Mouse (Mus musculus) hindbrain, embryonic 13.5 days (tissue): ENCODE data around the gene Uri1. TPM values are rescaled to one million over a fixed set of nuclear protein-coding genes. Genes with fewer than 3 reads are reported as not detected.

Experiments used
- ATAC-seq: fragments of 200-750 bp; cut with Nextera tagmentation; 2 replicates; pipeline ENCODE4 v1.8.0; 2017; ENCODE audit warnings: moderate TSS enrichment; ENCODE audit not compliant: low FRiP score
- H3K27ac ChIP-seq: fragments of 300-500 bp; sonication (generic); 2 replicates; pipeline ENCODE4 v1.5.1; 2015; ENCODE audit warnings: inconsistent platforms, mild to moderate bottlenecking, moderate library complexity
- H3K27me3 ChIP-seq: fragments of 300-500 bp; sonication (generic); 2 replicates; pipeline ENCODE4 v1.6.1; 2015; ENCODE audit warnings: mild to moderate bottlenecking, inconsistent platforms
- H3K36me3 ChIP-seq: fragments of 300-500 bp; sonication (generic); 2 replicates; pipeline ENCODE4 v1.6.1; 2015; ENCODE audit warnings: mild to moderate bottlenecking, inconsistent platforms
- H3K4me1 ChIP-seq: fragments of 300-500 bp; sonication (generic); replicated peaks from 2 replicates; pipeline ENCODE4 v1.6.1; 2015; ENCODE audit warnings: inconsistent platforms
- H3K4me2 ChIP-seq: fragments of 300-500 bp; sonication (generic); 2 replicates; pipeline ENCODE4 v1.6.1; 2015; ENCODE audit warnings: inconsistent platforms, mild to moderate bottlenecking, moderate library complexity
- H3K4me3 ChIP-seq: fragments of 300-500 bp; sonication (generic); 2 replicates; pipeline ENCODE4 v1.5.1; 2015; ENCODE audit warnings: mild to moderate bottlenecking, inconsistent platforms
- H3K9ac ChIP-seq: fragments of 300-500 bp; sonication (generic); 2 replicates; pipeline ENCODE4 v1.6.1; 2015; ENCODE audit warnings: mild to moderate bottlenecking, inconsistent platforms
- H3K9me3 ChIP-seq: fragments of 300-500 bp; sonication (generic); 2 replicates; pipeline ENCODE4 v1.6.1; 2016; ENCODE audit warnings: inconsistent platforms
- WGBS: fragments of 180-500 bp; shearing (Covaris S2); methylation state at CpG from one replicate; pipeline ENCODE4 v1.1.7; 2015; 5-methylcytosine and 5-hydroxymethylcytosine counted together
- polyA plus RNA-seq: library from polyadenylated mRNA; unstranded; fragments of >200 nt; fragmentation: Nextera tagmentation; extraction: Ambion mirVana; gene quantifications from 2 replicates; pipeline ENCODE4 v1.2.1, GENCODE M21; 2015

The Uri1 gene
- polyA plus RNA-seq, 1 experiment from 2014 or later = 35.7 TPM

DNA sequence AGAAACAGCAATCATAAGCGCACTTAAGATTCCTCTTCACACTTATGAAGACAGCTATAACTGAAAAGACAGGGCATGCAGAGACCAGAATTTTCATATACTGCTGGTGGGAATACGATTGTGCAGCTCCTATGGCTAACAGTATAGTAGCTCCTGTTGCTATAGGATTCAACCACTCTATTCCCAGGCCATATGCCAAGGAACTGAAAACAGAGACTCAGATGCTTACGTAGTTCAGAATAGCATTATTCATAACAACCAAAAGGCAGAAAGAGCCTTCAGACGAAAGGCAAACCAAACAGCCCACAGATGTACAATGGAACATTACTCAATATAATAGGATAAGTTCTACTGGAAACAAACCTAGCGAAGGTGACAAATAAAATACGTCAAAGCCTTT, 15.0 kb downstream of the Uri1 start:
- Histone ChIP-seq H3K4me2 (no peak overlapping the region), H3K4me3 (no peak overlapping the region), H3K27me3 (no peaks in the 10 kb centered on the region), H3K9ac (no peak overlapping the region), H3K9me3 (no peaks in the 10 kb centered on the region), H3K27ac (no peak overlapping the region), H3K4me1 (0 out of 2 replicates have a peak, but pooled peaks cover 2% of the 10 kb centered on the region), H3K36me3 (no peaks in the 10 kb centered on the region)
- ATAC-seq = no peak
- WGBS = 84% methylated on average over 6 of the region's 6 CpGs

DNA sequence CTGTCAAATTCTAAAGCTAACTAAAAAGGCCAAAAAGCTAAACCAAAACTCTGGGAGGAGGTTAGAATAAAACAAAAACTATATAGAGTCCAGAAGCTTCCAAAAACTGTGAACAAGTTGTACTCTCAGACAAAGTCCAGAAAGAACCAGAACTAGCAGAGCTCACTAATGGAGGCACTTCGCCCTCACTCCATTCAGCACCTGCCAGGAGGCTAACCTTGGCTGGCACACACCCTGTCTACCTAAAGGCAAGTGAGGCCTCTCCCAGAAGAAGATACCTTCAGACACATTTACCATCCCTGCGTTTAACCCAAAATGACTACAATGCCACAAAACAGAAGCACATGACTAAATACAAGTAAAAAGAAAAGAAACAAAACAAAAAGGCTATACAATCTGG, 20.9 kb downstream of the Uri1 start:
- H3K9ac ChIP-seq = no peak overlapping the region
- H3K27me3 ChIP-seq = no peaks in the 10 kb centered on the region
- WGBS = 93% methylated on average over 2 of the region's 2 CpGs
- no peak overlapping the region for H3K27ac ChIP-seq
- no peak overlapping the region for H3K4me2 ChIP-seq
- no peak for ATAC-seq
- H3K4me1 ChIP-seq = peaks cover 3% of the 10 kb centered on the region; the same call in 1 of the 2 replicates
- no peaks in the 10 kb centered on the region for H3K9me3 ChIP-seq
- no peaks in the 10 kb centered on the region for H3K36me3 ChIP-seq
- no peak overlapping the region for H3K4me3 ChIP-seq

DNA sequence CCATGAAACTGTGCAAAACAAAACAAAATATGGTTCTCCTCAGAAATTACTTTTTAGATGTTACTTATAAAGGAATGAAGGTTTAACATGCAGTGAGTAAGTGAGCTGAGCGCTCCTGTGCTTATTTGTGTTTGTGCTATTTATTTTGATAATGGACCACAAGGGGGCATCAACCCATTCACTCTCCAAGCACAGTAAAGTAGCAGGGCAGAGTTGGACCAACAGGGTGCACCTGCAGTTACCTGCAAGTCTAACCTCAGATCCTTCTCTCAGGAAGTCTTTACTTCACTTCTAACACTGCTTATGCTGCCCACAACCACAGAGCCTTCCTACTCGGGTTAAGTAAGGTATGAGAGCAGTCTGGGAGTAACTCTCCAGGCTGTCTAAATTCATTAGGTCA, 23.7 kb downstream of the Uri1 start:
- peaks cover 8% of the 10 kb centered on the region; the same call in 1 of the 2 replicates for H3K4me1 ChIP-seq
- no peaks in the 10 kb centered on the region for H3K27me3 ChIP-seq
- no peak overlapping the region for H3K27ac ChIP-seq
- no peaks in the 10 kb centered on the region for H3K9me3 ChIP-seq
- 52% methylated on average over 2 of the region's 2 CpGs for WGBS
- H3K4me3 ChIP-seq = no peak overlapping the region
- no peak for ATAC-seq
- H3K4me2 ChIP-seq = no peak overlapping the region
- no peaks in the 10 kb centered on the region for H3K36me3 ChIP-seq
- H3K9ac ChIP-seq = no peak overlapping the region

DNA sequence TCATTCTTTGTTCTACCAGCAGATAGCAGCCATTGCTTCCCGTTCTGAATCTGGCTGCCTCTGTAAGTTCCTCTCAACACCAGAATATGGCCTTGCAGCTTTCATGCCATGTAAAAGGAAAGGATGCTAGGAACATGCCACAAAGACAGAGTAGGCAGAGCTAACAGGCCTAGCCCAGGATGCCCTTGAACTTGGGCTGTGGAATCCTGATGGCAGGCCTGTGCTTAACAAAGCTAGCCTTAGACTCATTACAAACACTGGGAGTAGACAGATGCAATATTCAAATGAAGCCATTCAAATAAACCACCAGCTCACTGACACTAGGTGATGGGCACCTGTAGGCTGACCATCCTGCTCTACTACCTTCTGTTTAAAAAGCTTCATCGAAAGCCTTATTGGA, 30.5 kb downstream of the Uri1 start:
- 0 out of 2 replicates have a peak, but pooled peaks cover 5% of the 10 kb centered on the region for H3K4me1 ChIP-seq
- H3K9ac ChIP-seq = no peak overlapping the region
- no peaks in the 10 kb centered on the region for H3K9me3 ChIP-seq
- no peak overlapping the region for H3K4me3 ChIP-seq
- no peaks in the 10 kb centered on the region for H3K27me3 ChIP-seq
- WGBS = 95% methylated on average over 2 of the region's 2 CpGs
- no peaks in the 10 kb centered on the region for H3K36me3 ChIP-seq
- H3K27ac ChIP-seq = no peak overlapping the region
- ATAC-seq = no peak
- no peak overlapping the region for H3K4me2 ChIP-seq

DNA sequence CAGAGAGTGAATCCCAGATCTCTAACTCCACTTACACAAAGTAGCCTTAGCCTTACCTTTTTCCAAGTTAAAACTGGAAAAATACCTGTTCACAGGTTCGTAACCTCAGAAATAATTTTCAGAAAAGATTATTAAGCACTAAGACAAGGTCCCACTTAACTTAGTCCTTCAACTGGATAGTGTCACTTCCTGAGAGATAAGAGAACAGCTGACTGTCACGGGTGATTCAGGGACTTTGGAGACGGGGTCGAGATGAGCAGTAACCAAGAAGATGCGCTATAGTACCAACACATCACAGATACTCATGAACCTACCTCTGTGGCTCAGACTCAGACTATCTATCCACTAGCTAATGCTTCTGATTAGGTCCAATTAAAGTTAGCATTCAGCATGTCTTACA, 38.5 kb downstream of the Uri1 start:
- Histone ChIP-seq H3K36me3 (peaks cover 4% of the 10 kb centered on the region), H3K9ac (no peak overlapping the region), H3K4me3 (no peak overlapping the region), H3K27ac (no peak overlapping the region), H3K9me3 (no peaks in the 10 kb centered on the region), H3K4me1 (no peaks in the 10 kb centered on the region), H3K4me2 (no peak overlapping the region), H3K27me3 (no peaks in the 10 kb centered on the region)
- 89% methylated on average over 5 of the region's 5 CpGs for WGBS
- no peak for ATAC-seq

DNA sequence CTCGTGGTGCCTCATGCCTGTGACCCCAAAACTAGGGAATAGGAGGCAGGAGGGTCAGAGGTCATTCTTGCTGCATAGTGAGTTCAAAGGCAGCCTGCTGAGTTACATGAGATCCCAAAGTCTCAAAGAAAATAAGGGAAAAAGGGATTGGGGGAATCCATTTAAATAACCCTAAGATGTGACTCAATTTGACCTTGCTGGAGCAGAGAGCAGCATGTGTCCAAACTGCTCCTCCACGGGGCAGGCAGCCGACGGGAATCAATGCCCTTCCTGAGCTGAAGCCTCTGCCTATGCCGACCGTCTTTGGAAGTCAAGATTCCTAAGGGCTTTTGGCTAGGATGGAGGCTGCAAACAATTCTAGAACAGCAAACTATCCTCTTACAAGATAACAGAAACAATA, 39.9 kb downstream of the Uri1 start:
- no peak for ATAC-seq
- Histone ChIP-seq H3K27ac (no peak overlapping the region), H3K9ac (no peak overlapping the region), H3K4me3 (no peak overlapping the region), H3K27me3 (no peaks in the 10 kb centered on the region), H3K36me3 (peaks cover 4% of the 10 kb centered on the region), H3K4me1 (no peaks in the 10 kb centered on the region), H3K9me3 (no peaks in the 10 kb centered on the region), H3K4me2 (no peak overlapping the region)
- 44% methylated on average over 6 of the region's 6 CpGs for WGBS

DNA sequence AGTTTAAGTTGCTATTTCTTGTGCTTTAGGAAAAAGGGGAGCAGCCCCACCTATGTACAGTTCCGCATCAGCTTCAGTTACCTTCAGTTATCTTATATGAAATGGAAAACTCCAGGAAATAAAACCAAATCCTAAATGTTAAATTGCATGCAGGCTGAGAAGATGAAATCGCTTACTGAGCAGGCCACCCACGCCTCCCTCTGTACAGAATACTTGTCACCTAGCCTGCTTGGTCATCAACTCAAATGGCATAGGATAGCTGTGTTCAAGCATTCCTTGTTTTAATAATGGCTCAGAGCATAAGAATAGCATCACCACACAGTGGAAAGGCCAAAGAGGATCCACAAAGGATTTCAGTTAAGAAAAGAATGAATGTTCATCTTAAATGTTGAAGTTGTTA, 43.6 kb downstream of the Uri1 start:
- no peaks in the 10 kb centered on the region for H3K9me3 ChIP-seq
- ATAC-seq = no peak
- peaks cover 4% of the 10 kb centered on the region for H3K36me3 ChIP-seq
- H3K27me3 ChIP-seq = no peaks in the 10 kb centered on the region
- no peaks in the 10 kb centered on the region for H3K4me1 ChIP-seq
- H3K27ac ChIP-seq = no peak overlapping the region
- no peak overlapping the region for H3K4me3 ChIP-seq
- no peak overlapping the region for H3K9ac ChIP-seq
- WGBS = 97% methylated on average over 3 of the region's 3 CpGs
- H3K4me2 ChIP-seq = no peak overlapping the region

DNA sequence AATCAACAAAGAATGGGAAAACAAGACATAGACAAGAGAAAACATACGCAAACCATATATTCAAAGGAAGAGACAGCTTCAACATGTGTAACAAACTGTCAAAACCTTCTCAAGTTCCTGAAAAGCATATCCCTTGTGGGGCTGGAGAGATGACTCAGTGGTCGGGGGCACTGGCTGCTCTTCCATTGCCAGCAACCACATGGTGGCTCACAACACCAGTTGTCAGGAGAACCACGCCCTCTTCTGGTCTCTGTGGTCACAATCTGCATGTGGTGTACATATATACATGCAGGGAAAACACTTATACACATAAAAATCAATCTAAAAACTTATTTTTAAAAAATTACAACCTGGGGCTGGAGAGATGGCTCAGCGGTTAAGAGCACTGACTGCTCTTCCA, 44.9 kb downstream of the Uri1 start:
- H3K9me3 ChIP-seq = no peaks in the 10 kb centered on the region
- WGBS = 93% methylated on average over 4 of the region's 4 CpGs
- H3K36me3 ChIP-seq = peaks cover 4% of the 10 kb centered on the region
- H3K4me1 ChIP-seq = no peaks in the 10 kb centered on the region
- no peak for ATAC-seq
- no peaks in the 10 kb centered on the region for H3K27me3 ChIP-seq
- H3K9ac ChIP-seq = no peak overlapping the region
- no peak overlapping the region for H3K27ac ChIP-seq
- H3K4me3 ChIP-seq = no peak overlapping the region
- H3K4me2 ChIP-seq = no peak overlapping the region

DNA sequence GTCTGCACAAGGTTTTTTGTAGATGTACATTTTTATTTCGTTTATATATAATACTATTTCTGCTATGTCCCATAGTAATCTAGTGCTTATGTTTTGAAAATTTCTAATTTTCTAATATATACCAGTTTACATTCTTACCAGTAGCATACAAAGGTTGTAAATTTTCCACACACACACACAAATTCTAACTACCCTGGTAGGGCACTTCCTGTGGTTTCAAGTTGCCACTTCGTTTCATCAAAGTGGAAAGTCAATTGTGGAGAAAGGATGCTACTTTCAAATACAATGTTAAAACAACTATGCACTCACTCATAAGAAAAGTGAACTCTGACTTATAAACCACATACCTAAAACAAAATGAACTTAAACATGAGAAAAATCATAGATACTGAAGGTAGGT, 45.7 kb downstream of the Uri1 start:
- Histone ChIP-seq H3K9ac (no peak overlapping the region), H3K9me3 (no peaks in the 10 kb centered on the region), H3K36me3 (peaks cover 4% of the 10 kb centered on the region), H3K4me2 (no peak overlapping the region), H3K27ac (no peak overlapping the region), H3K27me3 (no peaks in the 10 kb centered on the region), H3K4me1 (no peaks in the 10 kb centered on the region), H3K4me3 (no peak overlapping the region)
- 94% methylated on average over 2 of the region's 2 CpGs for WGBS
- no peak for ATAC-seq

DNA sequence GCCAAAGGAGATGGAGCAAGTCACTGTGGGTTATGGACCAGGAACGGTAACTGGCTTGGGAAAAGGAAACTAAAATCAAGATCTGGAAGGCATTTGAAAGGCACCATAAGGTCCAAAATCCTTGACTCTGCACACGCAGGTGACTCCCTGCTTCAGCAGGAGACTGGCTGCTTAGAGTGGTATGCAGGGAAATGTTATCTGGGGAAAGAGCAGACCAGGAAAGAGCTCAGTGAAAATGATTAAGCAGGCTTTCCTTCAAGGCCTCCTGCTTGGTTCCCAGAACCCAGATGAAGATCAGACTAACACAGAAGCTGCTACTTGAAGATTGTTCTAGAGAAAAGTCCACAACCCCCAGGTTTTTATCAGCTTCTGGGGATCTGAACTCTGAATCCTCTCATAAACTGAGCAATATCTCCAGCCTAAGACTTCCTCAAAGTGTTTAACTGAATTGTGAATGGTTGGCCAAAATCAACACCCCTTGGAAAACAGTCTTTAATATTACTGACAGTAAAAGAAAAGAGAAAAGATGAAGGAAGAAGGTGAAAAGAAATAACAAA, 50.3 kb downstream of the Uri1 start:
- no peak overlapping the region for H3K27ac ChIP-seq
- ATAC-seq = no peak

DNA sequence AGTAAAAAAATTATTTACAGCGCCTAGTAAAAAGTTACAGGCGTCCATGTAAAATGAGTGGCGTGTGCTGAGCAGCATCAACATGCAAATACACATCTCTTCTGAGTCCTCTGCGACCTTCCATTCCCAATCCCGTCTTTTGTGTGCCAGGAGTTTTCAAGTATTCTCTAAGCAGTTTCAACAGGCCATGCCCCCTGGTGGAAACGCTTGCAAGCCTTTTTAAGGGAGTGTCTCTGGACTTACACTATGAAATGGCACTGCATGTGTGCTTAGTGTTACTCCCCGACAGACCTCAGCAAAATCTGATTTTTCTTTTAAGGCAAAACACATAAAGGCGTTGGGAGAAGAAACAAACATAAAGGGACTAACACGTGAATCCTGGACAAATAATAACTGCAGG, 50.8 kb downstream of the Uri1 start:
- ATAC-seq = no peak
- WGBS = 69% methylated on average over 9 of the region's 9 CpGs
- H3K4me2 ChIP-seq = no peak overlapping the region
- no peaks in the 10 kb centered on the region for H3K27me3 ChIP-seq
- H3K27ac ChIP-seq = no peak overlapping the region
- no peaks in the 10 kb centered on the region for H3K36me3 ChIP-seq
- no peak overlapping the region for H3K4me3 ChIP-seq
- no peaks in the 10 kb centered on the region for H3K9me3 ChIP-seq
- no peak overlapping the region for H3K9ac ChIP-seq
- peaks cover 16% of the 10 kb centered on the region for H3K4me1 ChIP-seq

More for the DNA sequence above, 50.3 kb downstream of the Uri1 start:
- H3K9ac ChIP-seq = no peak overlapping the region
- no peak overlapping the region for H3K4me3 ChIP-seq
- no peaks in the 10 kb centered on the region for H3K9me3 ChIP-seq
- WGBS = 89% methylated on average over 2 of the region's 2 CpGs
- no peaks in the 10 kb centered on the region for H3K27me3 ChIP-seq
- H3K4me2 ChIP-seq = no peak overlapping the region
- no peaks in the 10 kb centered on the region for H3K36me3 ChIP-seq
- peaks cover 16% of the 10 kb centered on the region for H3K4me1 ChIP-seq

DNA sequence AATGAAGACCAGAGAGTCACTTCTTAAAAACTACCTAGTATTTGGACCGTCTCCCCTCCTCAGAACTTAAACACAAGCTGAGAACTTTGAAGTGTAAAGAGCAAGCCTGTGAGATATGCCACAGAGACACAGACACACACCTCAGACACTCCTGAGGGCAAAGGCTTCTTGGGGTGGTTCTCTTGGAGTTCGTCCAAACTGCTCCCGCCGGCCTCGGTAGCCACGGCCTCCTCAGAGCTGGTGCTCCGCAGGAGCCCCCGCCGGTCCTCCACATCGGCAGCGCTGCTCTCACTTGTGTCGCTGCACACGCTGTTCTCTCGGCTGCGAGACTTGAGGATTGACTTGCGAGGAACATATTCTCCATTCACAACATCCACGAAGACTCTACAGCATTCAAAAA, 61.0 kb downstream of the Uri1 start:
- H3K4me3 ChIP-seq = no peak overlapping the region
- ATAC-seq = no peak
- H3K9me3 ChIP-seq = no peaks in the 10 kb centered on the region
- H3K27ac ChIP-seq = no peak overlapping the region
- 88% methylated on average over 17 of the region's 17 CpGs for WGBS
- H3K4me1 ChIP-seq = no peaks in the 10 kb centered on the region
- H3K4me2 ChIP-seq = no peak overlapping the region
- H3K27me3 ChIP-seq = no peaks in the 10 kb centered on the region
- H3K36me3 ChIP-seq = peaks cover 44% of the 10 kb centered on the region
- no peak overlapping the region for H3K9ac ChIP-seq

DNA sequence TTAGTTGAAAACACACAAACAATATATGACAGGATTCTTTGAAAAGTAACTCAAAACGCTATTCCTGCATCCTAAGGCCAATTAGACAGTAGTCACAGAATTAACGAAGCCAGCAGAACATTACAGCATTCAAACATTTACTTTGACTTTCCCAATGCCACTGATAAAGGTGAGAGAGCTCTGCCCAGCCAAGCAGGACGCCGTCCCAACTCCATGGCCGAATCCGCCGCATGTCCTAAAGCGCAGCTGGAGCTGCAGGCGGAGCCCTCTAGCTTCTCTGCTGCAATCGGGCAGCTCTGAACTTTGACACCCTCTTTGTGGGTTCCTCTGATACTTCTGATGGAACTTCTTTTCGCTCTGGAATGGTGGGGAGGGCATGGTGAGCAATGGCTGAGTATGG, 62.1 kb downstream of the Uri1 start:
- H3K9ac ChIP-seq = no peak overlapping the region
- no peak overlapping the region for H3K27ac ChIP-seq
- H3K36me3 ChIP-seq = peaks cover 49% of the 10 kb centered on the region
- no peaks in the 10 kb centered on the region for H3K27me3 ChIP-seq
- no peaks in the 10 kb centered on the region for H3K9me3 ChIP-seq
- no peak overlapping the region for H3K4me2 ChIP-seq
- WGBS = 93% methylated on average over 11 of the region's 11 CpGs
- no peak for ATAC-seq
- no peak overlapping the region for H3K4me3 ChIP-seq
- H3K4me1 ChIP-seq = no peaks in the 10 kb centered on the region
